Mouse (Mus musculus): ENCODE measurements at regions not wholly inside any gene's neighbourhood (a gene's known extent, or its start where the extent isn't known, plus 50 kb on each side); places are given as distances from the start of the nearest gene placed in this dataset.

DNA sequence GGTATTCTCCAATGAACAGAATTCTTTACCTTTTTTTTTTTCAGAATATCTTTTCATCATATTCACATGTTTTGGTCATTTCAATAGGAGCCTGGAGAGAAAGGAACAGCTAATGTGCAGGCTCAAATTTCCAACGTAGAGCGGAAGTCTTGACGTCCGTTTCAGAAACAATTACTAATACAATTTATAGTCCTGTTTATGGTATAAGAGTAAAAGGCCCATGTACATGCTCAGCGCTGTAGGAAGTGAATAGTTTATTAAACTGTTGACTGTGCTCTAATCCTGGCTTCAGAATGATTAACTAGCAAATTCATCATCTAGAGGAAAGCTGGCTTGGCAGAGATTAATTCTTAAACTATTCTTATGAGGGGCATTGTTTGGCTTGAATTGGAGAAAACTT is 142.1 kb downstream of the Pik3r1 start:
- in situ Hi-C loops (cut with MboI, MseI): no loop called here

DNA sequence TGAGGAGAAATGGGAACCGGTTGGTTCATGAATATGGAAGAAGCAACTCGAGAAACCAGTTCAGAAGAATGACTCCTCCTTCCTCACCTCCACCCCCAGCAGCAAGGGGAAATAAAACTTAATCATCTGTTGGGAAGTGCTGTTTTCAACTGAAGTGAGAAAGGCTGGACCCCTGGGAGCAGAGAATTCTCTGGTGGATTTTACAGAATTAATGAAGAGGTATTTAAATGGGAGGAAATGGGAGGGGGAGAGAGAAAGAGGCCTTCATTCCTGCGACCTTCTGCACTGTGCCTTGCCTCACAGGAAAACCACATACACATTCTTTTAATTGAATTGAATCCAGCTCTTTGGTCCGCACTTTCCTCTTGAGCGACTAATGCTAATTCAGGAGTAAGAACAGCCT is 143.8 kb downstream of the Pik3r1 start:
- in situ Hi-C loops (cut with MboI, MseI): no loop called here

DNA sequence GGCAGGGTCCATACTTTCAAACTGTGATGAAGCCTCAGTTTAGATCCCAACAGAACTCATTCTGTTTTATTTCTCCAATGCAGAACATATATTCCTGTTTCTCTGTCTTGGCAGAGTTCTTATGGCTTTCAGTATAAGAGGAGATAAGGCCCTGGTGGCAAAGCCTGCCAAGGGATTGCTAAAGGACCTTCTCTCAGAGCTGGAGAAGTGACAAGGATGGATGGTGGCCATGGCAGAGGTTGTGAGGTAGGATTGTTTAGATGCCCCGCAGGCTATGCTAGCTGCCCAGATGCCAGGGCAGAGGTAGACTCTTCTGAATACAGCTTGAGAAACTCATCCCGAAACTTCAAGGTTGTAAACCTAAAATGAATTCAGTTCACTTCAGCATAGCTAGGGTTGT is 145.4 kb downstream of the Pik3r1 start:
- in situ Hi-C loops (cut with MboI, MseI): no loop called here

DNA sequence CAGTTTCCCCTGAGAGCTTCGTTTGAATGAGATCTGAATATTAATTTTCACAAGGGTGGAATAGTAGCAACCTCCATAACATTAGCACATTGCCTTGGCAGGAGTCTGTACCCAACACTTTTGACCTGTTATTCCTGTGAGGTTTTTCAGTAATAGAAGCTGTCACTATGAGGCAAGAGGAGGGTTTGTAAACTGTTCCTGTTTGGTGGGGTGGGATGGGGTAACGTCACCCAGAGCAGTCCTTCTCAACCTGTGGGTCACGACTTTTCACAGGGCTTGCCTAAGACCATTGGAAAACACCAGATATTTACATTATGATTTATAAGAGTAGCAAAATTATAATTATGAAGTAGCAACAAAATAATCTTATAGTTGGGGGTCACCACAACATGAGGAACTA is 147.4 kb downstream of the Pik3r1 start:
- in situ Hi-C loops (cut with MboI, MseI): no loop called here

DNA sequence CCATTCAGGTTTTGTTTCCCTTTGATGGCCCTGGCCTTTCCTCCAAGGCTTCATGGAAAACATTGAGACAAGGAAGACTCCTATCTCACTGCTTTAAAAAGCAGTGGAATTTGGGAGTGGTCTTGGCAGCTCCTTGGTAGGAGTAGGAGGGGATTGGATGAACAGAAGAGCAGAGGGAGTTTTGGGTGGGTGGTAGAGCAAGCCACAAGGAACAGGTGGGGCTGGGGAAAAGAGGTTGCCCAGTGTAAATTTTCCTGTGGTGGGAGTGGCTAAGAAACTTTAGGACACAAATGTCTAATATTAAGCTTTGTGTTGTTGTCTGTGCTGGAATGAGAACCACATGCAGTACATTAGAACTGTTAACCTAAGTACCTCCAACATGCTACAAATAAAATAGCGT is 148.9 kb downstream of the Pik3r1 start:
- in situ Hi-C loops (cut with MboI, MseI): no loop called here

DNA sequence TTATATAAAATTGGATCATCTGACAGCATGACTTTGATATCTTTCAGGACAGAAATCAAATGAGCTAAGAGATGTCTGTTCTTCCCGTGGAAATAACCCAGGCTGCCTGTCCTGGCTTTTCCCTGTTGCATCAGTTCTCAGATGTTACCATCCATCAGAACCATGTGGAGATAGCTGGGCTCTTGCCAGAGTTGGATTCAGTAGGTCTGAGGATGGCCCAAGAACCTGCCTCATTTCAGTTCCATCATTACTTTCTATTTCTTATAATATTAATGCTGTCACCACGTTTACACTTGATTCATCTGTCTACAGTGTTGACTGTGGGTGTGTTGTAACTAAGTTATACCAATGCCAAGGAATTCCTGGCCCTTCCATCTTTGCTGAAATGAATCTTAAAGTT is 155.2 kb downstream of the Pik3r1 start:
- in situ Hi-C loops (cut with MboI, MseI): no loop called here

DNA sequence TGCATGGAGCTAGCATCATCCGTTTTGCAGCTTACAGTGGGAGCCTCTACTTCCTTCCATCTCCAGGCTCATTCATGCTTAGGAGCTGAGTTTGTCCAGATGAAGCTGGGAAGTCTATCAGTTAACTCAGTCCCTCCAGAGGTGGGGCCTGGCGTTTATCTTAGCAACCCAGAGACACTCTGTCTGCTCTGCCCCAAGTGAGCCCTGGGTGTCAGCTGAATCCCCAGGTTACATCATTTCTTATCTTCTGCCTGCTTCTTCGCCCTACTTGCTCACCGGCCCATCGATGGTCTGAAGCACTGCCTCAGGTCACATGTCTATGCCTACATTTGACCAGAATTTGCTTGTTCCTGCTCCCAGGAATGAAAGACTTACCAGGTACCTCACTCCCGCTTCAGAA is 156.3 kb downstream of the Pik3r1 start:
- in situ Hi-C loops (cut with MboI, MseI): no loop called here

DNA sequence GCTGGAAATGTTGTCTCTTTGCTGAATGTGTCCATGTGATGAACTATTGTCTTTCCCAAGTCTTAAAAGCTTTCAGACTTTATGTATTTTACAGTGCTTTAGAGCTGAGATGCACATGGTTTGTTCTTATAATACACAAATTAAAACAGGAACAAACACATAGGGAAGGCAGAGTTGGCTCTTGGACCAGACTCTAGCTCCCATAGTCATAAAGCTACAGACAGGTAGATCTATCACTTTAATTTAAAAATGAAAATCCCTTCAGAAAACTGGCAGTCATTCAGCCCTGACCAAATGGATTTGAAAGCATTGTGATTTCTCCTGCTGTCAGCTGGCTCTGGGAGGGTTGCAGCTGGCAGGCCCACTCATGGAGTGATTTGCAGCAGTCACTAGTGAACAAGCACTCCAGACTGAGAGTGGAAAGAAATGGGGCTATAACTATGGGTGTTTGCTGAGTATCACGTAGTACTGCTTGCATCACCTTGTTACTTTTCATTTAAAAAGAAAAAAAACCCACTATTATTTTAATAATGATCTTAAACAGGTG is 161.8 kb downstream of the Pik3r1 start:
- in situ Hi-C loops (cut with MboI, MseI): no loop called here

DNA sequence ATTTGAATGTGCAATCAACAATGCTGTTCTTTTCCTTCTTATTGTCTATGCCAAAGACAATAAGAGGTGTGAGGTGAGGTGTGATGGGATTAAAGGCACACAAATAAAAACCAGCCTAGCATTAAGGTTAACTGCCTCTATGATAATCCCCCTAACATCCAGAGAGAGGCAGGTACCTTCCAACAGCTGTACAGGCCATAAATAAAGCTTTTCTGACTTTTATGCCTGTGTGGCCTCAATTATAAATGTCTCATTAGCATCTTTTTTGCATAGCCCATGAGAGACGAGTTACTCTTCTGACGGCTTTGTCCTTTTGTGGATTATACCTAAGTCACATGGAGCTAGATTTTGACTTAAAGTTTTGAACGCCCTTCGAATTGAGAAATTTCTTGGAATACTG is 162.3 kb downstream of the Pik3r1 start:
- in situ Hi-C loops (cut with MboI, MseI): no loop called here

DNA sequence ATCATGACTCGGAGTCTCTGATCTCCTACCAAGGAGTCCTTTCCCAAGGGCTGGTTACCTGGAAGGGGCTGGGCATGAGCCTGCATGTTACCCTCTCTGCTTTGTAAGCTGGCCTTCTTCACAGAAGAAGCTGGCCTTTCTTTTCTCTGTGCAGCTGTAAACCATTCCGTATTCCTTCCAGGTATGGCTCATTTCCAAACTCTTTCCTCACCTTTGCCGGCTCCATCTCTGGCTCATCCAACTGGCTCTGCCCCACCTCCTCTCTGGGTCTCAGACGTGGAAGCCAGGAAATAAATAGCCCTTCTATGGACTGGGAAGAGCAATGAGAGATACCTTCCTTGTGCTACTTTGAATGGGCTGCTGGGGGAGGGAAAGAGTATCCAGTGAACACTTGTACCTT is 163.0 kb downstream of the Pik3r1 start:
- in situ Hi-C loops (cut with MboI, MseI): no loop called here

DNA sequence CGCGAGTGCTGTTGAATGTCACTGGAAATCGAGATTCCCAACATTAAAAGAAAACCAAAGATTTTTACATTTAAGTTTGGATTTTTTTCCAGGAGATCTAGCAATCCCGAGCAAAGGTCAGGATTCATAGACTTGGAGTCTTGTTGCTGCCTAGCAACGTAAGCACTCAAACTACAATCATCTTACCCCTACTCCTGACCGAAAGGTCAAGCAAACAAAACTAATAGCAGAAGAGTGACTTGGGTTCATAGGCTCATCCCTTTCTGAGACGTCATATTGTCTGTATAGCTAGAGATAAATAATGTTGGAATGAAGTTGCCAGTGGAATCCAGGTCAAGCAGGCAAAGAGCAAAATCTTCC is 169.9 kb downstream of the Pik3r1 start:
- in situ Hi-C loops (cut with MboI, MseI): no loop called here

DNA sequence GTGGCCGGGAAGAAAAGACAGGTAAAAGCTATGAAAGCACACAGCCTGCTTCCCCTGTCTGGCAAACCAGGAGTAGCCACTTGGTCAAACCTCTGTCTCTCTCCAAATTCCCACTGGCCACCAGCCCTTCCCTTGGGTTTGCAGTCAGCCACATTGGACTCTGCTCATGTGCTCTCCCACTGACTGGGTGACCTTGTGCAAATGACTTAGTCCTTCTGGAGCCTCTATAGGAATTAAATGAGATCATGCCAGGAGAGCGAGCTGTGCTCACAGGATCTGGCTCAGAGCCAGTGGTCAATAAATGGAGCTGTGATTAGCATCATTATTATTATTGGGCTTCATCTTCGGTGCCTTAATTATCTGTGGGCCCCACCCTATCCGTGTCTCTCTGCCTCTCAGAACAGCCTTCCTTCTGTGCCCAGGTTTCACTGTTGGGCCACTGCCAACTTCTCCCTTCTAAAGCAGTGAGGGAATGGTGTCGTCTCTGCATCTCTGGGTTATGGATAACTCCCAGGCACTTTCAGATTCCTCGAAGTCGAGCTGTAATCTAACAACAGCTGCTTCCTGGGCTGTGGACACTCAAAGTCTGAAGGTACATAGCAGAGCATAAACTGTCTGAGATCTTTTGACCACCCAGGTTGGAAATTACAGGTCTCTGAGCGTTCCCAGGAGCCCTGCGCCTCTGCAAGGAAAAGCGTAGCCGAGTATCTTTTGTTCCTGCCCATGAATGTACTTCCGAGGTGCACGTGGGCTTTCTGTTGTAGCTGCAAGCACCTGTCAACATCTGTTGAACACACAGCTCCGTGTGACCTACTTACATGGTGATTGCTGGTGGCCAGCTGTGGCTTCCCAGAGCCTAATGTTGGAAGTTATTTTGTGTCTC is 170.5 kb downstream of the Pik3r1 start:
- in situ Hi-C loops (cut with MboI, MseI): no loop called here

DNA sequence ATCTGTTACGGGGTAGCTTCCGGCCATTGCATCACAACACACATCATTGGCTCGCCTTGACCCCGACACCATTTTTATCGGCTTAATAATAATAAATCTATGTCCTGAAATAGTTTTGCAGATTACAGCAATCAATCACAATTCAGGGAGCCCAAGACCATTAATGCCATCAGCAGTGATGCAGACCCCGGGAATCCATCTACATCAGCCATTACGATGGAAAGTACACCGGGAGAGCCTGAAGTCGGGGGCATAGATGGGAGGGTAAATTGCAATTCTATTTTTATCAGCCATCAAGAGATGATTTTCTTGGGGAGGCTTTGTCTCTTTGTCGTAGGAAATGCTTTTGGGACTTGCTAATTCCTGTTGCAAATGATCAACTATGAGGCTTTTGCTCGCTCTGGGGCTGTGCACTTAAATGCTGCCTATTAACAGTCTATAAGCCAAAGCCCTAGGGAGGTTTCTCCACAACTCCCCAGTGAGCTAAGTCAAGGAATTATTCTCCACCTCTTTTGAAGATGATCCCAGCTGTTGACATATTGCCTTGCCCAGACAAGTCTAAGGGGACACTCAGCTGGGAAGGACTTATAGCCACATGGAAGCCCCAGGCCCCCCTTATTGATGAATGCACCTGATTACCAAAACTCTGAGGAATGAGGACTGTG is 173.4 kb downstream of the Pik3r1 start:
- in situ Hi-C loops (cut with MboI, MseI): no loop called here

DNA sequence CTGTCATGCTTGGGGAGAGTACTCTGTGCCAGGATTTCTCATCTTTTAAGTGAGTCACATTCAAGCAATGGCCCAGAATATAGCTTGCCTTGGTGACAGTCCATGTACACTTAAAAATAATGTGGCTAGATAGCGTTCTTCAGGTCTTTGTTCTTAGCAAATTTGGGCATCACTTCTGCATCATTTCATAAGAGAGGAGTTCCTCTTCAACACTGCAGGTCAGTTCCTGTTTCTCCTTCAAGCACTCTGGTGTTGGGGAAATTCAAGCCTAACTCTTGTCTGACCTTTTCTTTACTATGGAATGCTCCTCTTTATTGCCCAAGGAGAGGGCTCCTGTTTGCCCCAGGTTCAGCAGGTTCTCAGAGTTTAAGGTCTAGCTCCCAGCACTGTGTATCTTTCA is 175.7 kb downstream of the Pik3r1 start:
- in situ Hi-C loops (cut with MboI, MseI): no loop called here

DNA sequence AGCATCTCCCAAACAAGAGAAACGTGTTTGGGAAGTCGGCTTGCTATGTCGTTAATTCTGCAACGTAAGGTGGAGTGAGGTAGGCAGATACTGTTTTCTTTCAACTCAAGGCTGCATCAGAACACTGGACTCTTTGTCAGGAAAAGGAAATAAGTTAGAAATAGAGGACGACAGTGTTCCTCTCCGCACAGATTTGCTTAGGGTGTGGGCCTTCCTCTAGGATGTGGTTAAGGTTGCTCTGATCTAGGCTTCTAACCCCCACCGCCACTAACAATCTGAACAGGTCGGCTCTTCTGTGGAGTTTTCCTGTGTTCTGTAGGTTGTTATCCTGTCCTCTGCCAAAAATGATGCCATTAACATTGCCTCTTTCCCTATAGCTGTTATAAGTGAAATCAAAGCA is 179.1 kb downstream of the Pik3r1 start:
- in situ Hi-C loops (cut with MboI, MseI): no loop called here

DNA sequence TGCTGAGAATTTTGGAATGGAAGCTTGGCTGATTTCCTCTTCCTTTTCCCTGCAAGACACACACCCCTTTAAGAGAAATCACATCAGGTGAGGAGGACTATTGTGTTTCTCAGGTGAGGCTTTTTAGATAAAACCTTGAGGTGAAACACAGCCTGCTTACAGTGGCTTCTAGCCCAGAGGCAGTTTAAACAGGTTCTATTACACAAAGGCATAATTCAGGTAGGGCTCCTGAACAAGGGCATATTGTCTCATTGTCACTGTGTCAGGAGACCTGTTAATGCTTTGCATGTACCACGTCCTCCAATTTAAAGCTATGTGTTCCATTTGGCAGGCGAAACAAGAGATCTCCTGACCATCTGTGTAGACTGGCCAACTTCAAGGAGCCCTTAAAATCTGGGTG is 181.2 kb downstream of the Pik3r1 start:
- in situ Hi-C loops (cut with MboI, MseI): no loop called here

DNA sequence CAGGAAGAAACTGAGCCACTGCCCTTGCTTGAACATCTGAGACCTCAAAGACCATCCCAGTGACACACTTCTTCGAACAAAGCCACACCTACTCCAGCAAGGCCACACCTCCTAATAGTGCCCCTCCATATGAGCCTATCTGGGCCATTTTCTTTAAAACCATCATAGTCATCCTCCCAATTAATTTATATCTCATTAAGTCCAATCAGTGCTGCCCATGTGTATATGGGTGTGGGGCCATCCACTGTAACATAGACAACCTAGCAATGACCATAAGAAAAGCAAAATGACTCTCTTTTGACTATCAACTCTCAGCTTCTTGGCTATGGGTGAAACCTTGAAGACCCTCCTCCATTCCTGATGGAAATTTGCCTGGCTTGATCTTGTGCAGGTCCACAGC is 191.5 kb downstream of the Pik3r1 start:
- in situ Hi-C loops (cut with MboI, MseI): no loop called here

DNA sequence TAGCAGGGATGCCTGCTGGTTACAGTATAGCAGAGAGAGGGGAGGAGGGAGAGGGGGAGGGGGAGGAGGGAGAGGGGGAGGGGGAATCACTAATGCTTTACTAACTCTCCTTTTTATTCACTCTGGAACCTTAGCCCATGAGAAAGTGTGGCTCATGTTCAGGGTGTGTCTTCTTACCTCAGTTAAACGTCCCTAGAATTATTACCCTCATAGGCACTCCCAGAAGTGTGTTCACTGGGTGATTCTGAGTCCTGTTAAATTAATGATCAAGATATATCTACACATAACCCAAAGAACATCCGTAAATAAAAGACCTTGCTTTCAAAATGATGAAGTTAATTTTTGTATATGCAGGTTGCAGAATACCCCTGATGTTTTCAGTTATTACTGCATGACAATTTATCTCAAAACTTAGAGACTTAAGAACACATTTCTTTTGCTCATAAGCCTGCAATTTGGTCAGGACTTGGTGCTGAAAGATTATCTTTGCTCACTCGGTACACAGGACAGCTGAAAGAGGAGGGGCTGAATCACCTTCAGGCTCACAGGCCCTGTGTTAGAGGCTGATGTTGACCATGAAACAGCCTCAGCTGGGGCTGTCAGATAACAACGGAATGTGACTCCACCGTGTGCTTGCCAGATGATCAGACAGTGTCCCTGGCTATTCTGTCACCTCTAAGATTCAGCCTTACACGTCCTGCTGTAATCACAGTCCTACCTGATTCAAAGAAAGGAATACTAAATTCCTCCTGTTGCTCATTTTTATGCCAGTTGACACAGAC is 195.0 kb downstream of the Pik3r1 start:
- in situ Hi-C loops (cut with MboI, MseI): no loop called here

DNA sequence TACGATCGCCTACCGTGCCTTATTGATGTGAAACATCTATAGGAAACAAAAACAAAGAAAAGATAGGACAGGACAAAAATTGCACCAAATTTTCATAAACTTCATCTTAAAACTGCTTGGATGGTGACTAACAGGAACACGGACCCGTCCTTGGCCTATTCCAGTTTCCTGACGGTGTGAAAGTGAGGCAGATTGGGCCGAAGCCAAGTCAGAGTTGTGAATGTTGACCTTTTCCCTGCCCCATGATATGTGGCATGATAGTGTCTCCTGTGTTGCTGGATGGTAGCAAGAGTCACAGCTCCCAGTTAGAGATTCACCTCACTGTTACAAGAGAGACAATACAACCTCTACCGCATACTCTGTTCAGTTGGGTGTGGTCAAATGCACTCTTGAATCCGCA is 195.8 kb downstream of the Pik3r1 start:
- in situ Hi-C loops (cut with MboI, MseI): no loop called here

DNA sequence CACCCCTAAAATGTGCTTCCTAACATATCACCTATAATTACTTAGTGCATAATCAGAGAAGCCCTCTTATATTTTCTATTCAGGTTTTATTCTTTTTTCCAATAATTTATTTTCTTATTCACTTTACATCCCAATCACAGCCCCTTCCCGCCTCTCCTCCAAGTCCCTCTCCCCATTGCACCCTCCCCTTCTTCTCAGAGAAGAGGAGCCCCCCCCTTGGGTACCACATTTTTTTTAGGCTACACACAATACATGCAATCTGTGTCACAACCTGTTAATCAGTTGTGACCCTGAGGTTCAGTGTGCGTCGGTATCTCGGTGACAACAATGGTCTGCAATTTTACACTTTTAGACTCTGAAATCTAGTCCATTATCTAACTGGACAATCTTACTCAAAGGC is 198.0 kb downstream of the Pik3r1 start:
- in situ Hi-C loops (cut with MboI, MseI): no loop called here

DNA sequence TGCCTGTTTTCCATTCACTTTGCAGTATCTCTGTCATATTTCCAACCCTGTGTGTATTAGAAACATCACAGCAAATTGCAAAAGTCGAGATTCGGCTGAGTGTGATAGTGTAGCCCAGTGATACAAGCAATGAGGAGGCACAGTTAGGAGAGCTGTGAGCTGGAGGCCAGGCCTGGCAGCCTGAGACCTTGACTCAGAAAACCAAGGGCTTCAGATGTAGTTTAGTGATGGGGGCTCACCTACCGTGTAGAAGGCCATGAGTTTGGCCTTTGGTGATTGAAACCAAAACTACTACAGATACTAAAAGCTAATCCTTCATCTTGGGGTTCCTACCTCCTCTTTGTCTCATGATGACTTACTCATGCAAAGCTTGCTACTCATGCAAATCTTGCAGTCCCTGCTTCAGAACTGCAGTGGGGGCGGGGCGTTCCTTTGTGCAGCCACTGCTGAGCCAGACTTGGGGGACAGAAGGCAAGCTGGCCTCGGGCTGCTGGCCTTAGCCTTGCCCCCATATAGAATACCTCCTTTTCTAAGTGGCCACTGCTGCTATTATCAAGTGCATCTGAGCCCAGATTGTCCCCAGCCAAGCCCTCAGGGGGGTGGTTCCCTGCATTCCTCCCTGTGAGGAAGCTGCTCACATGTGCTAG is 198.9 kb downstream of the Pik3r1 start:
- in situ Hi-C loops (cut with MboI, MseI): no loop called here

DNA sequence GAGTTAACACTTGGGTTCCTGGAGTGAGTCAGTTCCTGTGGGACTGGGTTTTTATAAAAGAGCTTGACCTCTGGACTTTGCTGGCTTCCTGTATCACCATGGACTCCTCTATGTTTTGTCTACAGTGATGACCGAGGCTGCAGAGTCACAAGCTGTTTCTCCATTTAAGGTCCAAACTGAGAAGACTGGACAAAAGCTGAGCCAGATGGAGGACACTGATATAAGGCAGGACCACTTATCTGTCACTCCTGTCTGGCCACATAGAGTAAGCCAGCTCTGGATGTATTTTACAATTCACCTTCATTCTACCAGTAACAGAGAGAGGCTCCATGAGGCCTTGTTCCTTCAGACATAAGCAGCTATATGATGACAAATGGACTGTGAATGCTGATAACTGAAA is 202.7 kb downstream of the Pik3r1 start:
- in situ Hi-C loops (cut with MboI, MseI): no loop called here
